Mouse (Mus musculus): Measurements from ENCODE around the gene Fbxo40. TPM values are rescaled to one million over a fixed set of nuclear protein-coding genes. Genes with fewer than 3 reads are reported as not detected.

Gene Fbxo40
- total RNA-seq, 1 experiment from 2014 or later, result 0.26 TPM

DNA sequence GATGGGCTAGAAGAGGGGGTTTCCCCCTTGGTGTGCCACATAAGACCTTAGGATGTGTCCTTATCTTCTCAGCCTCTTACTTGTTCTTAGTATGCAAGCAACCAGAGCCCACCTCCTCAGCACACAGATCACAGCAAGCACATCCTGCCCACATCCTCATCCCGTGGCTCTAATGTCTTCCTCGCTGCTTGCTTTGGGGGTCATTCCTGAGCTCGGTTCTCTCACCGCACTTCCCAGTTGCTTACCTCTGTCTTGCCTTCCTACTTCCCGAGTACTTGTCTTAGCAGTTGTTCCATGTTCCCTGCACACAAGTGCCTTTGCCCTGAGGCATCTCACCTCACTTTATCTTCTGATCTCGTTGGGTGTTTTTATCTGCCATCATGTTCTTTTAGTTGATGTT lies 68.3 kb downstream of the Fbxo40 start:
- no peak for DNase-seq

- no peak for DNase-seq
Measured at GRCm38 (mm10) chr16:36921067-36921613, 69.1 kb downstream of the Fbxo40 start.

DNA sequence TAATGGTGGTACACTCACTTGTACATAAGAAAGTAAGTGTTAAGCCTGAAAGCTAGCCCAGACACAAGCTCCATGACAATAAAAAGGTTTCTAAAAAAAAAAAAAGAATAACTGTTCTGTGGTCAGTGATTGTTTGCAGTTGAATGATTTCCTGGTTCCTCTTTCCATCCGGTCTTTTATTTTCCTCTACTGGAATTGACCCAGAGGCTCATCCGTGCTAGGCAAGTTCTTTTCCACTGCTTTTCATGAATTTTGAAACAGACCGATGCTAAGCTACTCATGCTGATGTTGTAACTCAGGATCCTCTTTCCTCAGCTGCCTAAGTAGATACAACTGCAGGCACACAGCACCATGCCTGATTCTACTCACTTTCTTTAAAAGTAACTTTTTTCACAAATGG lies 69.9 kb downstream of the Fbxo40 start:
- no peak for DNase-seq

- DNase-seq, result no peak
Measured at GRCm38 (mm10) chr16:36918505-36918904, 71.8 kb downstream of the Fbxo40 start.

GRCm38 (mm10) chr16:36914195-36914594 lies 76.1 kb downstream of the Fbxo40 start:
- no peak for DNase-seq

Other genes starting within 250 kb of the Fbxo40 start
- gene Slc15a2, start 205.5 kb downstream of the Fbxo40 start, total RNA-seq (2021), result 2.6 and 5.3 TPM in 2 replicates
- gene Iqcb1, start 162.1 kb downstream of the Fbxo40 start, total RNA-seq (2021), result 15.3 and 17.5 TPM in 2 replicates
- 2.1 and 2.4 TPM in 2 replicates for gene Eaf2, start 115.5 kb downstream of the Fbxo40 start, total RNA-seq (2021)
- gene Golgb1, start 115.3 kb downstream of the Fbxo40 start, total RNA-seq (2021), result 59.7 and 63.3 TPM in 2 replicates
- 12.2 and 27.7 TPM in 2 replicates for gene Hcls1, start 55.5 kb downstream of the Fbxo40 start, total RNA-seq (2021)
- gene Polq, start 21.3 kb upstream of the Fbxo40 start, total RNA-seq (2021), result 1.8 and 2.1 TPM in 2 replicates